Mouse (Mus musculus) kidney, adult 9 months (tissue): Measurements from ENCODE around the gene Hist1h2br.
A peak's percentile ranks its signal among the peaks of the same experiment; 100 is the strongest.
"Not testable (repeated sequence)": the region's sequence is repeated elsewhere in the genome, so short reads cannot be mapped to it uniquely, and the experiment has no call there.

Experiments
- DNase-seq: peaks from one replicate; pipeline ENCODE4 v3.0.0; 2022

Hist1h2br gene

DNA sequence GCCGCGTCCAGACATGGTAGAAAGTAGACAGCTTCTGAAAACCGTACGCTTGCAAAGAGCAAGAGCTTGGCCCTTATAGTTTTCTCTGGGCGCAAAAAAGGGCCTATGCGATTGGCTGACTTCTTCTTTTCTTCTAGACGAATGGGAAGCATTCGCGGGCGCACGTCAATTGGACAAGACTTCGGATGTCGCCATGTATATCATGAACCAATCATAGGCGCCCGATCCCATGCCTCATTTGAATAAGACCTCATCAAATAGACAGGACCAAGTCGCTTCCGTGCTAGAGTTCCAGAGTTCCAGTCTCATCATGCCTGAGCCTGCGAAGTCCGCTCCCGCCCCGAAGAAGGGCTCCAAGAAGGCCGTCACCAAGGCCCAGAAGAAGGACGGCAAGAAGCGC, at the start of gene Hist1h2br, which contains the start of gene Hist1h2ap:
TSS of gene Hist1h2br (plus strand) at position 283 of the 400 bp plus-strand sequence.
TSS of gene Hist1h2ap (minus strand) at position 47 of the 400 bp plus-strand sequence.
- not testable (repeated sequence) for DNase-seq

- DNase-seq = no peak
Measured at GRCm38 (mm10) chr13:21784311-21784710, 49.2 kb upstream of the Hist1h2br start.

DNA sequence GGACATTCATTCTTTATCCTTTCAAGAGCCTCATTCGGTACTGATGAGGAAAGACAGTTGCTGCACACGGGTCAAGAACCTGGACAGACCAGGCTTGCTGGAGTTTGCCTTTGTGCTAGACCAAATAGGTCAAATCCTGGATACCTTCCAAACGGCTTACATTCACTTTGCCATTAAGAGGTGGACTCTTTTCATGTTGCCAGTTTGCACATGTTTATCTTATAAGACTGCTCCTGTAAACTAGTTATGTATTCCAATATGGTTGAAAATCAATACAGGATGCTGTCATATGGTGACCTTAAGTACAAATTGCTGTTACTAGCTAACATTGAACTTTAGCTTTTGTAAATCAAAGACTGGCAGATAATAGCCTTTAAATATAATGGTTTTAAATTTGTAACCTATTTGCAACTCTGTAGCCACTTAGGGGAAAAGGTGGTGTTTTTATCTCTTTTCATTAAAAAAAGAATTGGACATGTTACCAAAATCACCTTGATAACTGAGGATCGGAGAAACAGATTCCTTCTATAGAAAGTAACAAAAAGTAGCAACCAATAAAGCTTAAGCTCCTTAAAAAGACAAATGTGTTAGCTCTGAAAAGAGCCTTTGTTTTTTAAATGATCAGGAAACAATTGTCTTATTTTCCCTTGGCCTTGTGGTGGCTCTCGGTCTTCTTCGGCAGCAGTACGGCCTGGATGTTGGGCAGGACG, 47.2 kb upstream of the Hist1h2br start:
- no peak for DNase-seq

- peak; percentile 88 for DNase-seq
Measured at GRCm38 (mm10) chr13:21786899-21787629, 46.5 kb upstream of the Hist1h2br start, which contains the start of the genes Hist1h2an and Hist1h2bp. Hist1h2an (minus strand) TSS chr13:21787218. Hist1h2bp (plus strand) TSS chr13:21787461.

DNA sequence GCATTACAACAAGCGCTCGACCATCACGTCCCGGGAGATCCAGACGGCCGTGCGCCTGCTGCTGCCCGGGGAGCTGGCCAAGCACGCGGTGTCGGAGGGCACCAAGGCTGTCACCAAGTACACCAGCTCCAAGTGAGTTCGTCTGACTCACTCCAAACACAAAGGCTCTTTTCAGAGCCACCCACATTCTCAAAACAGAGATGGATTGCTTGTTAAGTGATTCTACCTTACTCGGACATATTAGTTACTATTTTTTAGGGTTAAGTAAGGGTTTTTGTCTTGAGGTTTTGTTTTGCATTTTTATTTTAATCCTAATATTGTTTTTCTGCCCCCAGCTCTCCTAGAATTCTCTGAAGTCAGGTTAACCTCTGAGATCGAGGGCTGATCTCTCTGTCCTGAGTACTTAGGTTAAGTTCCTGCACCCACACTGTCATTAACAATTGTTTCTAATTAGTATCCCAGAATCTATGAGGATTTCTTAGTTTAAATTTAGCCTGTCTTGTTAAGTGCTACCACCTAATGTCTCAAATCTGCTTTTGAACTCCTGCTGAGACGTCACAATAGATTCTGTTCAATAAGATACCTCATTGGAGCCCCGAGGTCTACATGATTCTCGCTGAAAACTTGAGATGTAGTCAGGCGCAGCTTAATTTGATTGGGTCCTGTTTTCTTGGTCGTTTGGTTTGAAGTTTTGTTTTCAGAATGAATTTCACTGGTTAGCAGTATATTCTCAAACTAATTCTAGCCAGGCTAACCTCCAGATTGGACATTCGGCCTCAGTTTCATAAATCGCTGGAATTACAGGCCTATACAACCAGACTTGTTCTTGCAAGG, 45.6 kb upstream of the Hist1h2br start:
- DNase-seq = no peak

GRCm38 (mm10) chr13:21789925-21790324, 43.6 kb upstream of the Hist1h2br start:
- no peak for DNase-seq

- no peak for DNase-seq
Measured at GRCm38 (mm10) chr13:21790601-21791283, 42.8 kb upstream of the Hist1h2br start.

GRCm38 (mm10) chr13:21795584-21795983, 38.0 kb upstream of the Hist1h2br start:
- no peak for DNase-seq

- not testable (repeated sequence) for DNase-seq
Measured at GRCm38 (mm10) chr13:21797163-21797562, 36.4 kb upstream of the Hist1h2br start.

DNA sequence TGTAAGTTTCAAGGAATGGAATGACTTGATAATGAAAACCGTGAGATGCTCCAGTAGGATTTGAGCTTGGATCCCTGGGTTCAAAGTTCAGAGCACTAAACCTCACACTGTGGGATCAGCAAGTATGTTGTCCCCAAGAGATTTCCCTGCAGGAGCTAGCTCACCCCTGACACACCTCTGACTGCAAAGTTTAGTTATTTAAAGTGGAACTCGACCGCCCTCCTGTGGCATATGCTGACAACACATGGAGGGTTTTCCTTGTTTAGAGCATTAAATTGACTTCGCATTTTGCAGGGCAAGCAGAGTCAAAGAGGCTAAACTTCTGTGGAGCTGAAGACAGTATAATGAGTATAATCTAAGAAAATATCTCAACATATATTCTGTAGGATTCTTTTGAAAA, 30.5 kb upstream of the Hist1h2br start:
- not testable (repeated sequence) for DNase-seq

DNA sequence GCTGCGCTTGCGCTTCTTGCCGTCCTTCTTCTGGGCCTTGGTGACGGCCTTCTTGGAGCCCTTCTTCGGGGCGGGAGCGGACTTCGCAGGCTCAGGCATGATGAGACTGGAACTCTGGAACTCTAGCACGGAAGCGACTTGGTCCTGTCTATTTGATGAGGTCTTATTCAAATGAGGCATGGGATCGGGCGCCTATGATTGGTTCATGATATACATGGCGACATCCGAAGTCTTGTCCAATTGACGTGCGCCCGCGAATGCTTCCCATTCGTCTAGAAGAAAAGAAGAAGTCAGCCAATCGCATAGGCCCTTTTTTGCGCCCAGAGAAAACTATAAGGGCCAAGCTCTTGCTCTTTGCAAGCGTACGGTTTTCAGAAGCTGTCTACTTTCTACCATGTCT, 23.5 kb upstream of the Hist1h2br start, which contains the start of the genes Hist1h2bq and Hist1h2ao:
TSS of gene Hist1h2bq (minus strand) at position 125 of the 400 bp plus-strand sequence.
TSS of gene Hist1h2ao (plus strand) at position 393 of the 400 bp plus-strand sequence.
- not testable (repeated sequence) for DNase-seq

- DNase-seq = not testable (repeated sequence)
Measured at GRCm38 (mm10) chr13:21811074-21811473, 22.5 kb upstream of the Hist1h2br start.

DNA sequence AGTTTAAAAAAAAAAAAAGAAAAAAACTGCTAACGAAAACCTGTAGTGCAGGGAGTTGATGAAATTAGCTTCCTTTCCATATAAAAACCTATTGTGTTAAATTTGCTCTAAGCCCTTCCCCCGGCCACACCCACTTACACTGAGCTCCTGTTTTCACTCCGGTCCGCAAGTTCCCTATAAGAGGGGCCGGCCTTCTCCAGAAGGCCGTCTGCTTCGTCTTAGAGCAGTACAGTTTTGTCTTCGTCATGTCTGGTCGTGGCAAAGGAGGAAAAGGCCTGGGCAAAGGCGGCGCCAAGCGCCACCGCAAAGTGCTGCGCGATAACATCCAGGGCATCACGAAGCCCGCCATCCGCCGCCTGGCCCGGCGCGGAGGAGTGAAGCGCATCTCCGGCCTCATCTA, 22.0 kb upstream of the Hist1h2br start, which contains the start of gene Hist1h4m:
TSS of gene Hist1h4m (plus strand) at position 208 of the 400 bp plus-strand sequence.
- DNase-seq = peak; percentile 26

DNA sequence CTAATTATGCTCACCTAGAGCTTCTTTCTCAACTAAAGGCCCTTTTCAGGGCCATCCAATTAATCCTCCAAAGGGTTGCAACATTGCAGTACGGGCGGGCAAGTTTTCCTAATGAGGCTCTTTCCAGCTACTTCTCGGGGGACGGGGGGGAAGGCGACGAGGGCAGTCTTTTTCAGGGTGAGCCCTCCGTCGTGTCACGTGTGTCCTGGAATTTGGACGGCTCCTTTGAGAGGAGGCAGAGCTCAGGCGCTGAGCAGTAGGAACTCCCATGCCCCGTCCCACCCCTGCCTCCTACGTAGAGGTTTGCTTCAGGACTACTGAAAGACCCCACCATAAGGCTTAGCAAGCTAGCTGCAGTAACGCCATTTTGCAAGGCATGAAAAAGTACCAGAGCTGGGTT, 21.5 kb upstream of the Hist1h2br start:
- DNase-seq = not testable (repeated sequence)

DNA sequence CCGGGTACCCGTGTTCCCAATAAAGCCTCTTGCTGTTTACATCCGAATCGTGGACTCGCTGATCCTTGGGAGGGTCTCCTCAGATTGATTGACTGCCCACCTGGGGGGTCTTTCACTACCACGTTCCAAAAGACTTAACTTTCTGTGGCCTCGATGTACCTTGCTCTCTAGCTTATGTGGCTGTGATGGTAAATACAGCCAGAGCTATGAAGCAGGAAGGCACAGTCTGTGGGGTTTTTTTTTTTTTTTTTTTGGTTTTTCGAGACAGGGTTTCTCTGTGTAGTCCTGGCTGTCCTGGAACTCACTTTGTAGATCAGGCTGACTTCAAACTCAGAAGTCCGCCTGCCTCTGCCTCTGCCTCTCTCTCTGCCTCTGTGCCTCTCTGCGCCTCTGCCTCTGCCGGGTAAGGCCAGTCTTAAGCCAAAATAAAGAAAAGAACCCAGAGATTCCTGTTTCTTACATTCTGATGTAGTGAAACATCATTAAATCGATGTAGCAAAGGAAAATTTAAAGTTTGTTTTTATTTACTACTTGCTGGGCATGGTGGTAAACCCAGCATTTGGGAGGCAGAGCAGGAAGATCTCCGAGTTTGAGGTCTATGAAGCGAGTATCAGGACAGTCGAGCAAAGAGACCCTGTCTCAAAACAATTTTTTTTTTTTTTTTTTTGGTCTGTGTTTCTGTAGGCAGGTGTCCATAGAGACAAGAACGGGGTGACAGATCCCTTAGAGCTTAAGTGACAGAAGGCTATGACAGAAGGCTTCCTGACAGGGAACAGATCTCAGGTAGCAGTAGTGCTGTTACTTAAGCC, 13.3 kb upstream of the Hist1h2br start:
- not testable (repeated sequence) for DNase-seq

DNA sequence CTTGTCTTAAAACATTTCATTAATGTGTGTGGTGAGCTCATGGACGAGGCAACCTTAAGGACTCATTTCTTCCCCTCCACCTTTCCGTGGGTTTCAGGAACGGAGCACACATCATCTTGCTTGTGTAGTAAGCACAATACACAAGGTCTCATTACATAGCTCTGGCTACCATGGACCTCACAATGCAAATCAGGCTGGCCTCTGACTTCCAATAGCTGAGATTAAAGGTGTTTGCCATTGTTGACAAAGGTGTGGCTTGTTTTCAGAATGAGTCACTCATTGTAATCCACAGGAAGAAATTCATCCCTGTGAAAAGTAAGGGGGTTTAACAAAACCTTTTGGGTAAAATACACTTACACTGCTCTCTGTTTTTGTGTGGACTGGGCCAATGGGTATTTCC, 5.0 kb upstream of the Hist1h2br start:
- no peak for DNase-seq

- DNase-seq = no peak
Measured at GRCm38 (mm10) chr13:21830344-21830743, 3.2 kb upstream of the Hist1h2br start.

DNA sequence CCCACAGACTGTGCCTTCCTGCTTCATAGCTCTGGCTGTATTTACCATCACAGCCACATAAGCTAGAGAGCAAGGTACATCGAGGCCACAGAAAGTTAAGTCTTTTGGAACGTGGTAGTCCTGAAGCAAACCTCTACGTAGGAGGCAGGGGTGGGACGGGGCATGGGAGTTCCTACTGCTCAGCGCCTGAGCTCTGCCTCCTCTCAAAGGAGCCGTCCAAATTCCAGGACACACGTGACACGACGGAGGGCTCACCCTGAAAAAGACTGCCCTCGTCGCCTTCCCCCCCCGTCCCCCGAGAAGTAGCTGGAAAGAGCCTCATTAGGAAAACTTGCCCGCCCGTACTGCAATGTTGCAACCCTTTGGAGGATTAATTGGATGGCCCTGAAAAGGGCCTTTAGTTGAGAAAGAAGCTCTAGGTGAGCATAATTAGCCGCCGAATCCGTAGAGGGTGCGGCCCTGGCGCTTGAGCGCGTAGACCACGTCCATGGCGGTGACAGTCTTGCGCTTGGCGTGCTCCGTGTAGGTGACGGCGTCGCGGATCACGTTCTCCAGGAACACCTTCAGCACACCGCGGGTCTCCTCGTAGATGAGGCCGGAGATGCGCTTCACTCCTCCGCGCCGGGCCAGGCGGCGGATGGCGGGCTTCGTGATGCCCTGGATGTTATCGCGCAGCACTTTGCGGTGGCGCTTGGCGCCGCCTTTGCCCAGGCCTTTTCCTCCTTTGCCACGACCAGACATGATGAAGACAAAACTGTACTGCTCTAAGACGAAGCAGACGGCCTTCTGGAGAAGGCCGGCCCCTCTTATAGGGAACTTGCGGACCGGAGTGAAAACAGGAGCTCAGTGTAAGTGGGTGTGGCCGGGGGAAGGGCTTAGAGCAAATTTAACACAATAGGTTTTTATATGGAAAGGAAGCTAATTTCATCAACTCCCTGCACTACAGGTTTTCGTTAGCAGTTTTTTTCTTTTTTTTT, 1.8 kb upstream of the Hist1h2br start, which contains the start of gene Hist1h4n:
TSS of gene Hist1h4n (minus strand) at position 779 of the 977 bp plus-strand sequence.
- not testable (repeated sequence) for DNase-seq

DNA sequence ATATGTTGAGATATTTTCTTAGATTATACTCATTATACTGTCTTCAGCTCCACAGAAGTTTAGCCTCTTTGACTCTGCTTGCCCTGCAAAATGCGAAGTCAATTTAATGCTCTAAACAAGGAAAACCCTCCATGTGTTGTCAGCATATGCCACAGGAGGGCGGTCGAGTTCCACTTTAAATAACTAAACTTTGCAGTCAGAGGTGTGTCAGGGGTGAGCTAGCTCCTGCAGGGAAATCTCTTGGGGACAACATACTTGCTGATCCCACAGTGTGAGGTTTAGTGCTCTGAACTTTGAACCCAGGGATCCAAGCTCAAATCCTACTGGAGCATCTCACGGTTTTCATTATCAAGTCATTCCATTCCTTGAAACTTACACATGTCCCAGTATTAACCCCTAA, 7.0 kb downstream of the Hist1h2br start:
- DNase-seq = not testable (repeated sequence)

DNA sequence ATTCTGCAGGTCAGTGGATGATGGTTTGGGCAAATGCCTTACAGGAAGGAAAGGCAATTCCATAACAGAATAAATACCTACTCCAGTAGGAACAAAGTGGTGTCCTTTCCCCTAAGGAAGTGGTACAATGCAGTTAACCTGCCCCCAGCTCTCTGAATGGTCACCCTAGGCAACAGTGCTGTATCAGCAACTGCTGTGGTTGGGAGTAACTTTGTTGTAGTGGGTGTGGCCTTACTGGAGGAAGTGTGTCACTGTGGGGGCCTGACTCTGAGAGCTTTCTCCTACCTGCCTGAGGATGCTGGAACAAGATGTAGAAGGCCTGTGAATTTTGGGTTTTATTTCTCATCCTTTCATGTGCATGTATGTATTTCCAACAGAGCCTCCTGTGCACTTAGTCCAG, 12.8 kb downstream of the Hist1h2br start:
- not testable (repeated sequence) for DNase-seq
